Mouse (Mus musculus): Measurements from ENCODE around the gene Ndufb6.

Gene Ndufb6

GRCm38 (mm10) chr4:40226095-40226494 is 53.1 kb downstream of the Ndufb6 start:
- in situ Hi-C loops (cut with MboI; ENCODE audit: low pct_unique_long_range_greater_than_20kb in 1 of 2, low sequenced_read_pairs in 2 of 2, unreplicated experiment in 1 of 2), result no loop called here

GRCm38 (mm10) chr4:40221876-40222585 is 57.2 kb downstream of the Ndufb6 start:
- in situ Hi-C loops (cut with MboI; ENCODE audit: low pct_unique_long_range_greater_than_20kb in 1 of 2, low sequenced_read_pairs in 2 of 2, unreplicated experiment in 1 of 2), result no loop called here

GRCm38 (mm10) chr4:40221004-40221760 is 58.0 kb downstream of the Ndufb6 start:
- in situ Hi-C loops (cut with MboI; ENCODE audit: low pct_unique_long_range_greater_than_20kb in 1 of 2, low sequenced_read_pairs in 2 of 2, unreplicated experiment in 1 of 2), result no loop called here

Data from mouse embryonic stem cell (cell line).